Mouse (Mus musculus) erythroblast, embryonic 14.5 days (primary cell): Measurements from ENCODE around the gene 1700067K01Rik.

ENCODE experiments used
- GATA1 ChIP-seq: IDR thresholded peaks from 2 replicates; pipeline ENCODE4 v1.6.1; 2012; ENCODE audit warnings: low read length, inconsistent platforms, mixed read lengths
- TAL1 ChIP-seq: IDR thresholded peaks from 3 replicates; pipeline ENCODE4 v1.6.1; 2012; ENCODE audit warnings: low read length, inconsistent platforms, mixed read lengths

- no peak for TF ChIP-seq GATA1
- TF ChIP-seq TAL1 = no peak
Measured at GRCm38 (mm10) chr8:83989243-83989642, 12.1 kb upstream of the 1700067K01Rik start.
